Mouse (Mus musculus): ENCODE results near the gene Kif26b.
A peak's percentile ranks its signal among the peaks of the same experiment; 100 is the strongest.

Gene Kif26b

DNA sequence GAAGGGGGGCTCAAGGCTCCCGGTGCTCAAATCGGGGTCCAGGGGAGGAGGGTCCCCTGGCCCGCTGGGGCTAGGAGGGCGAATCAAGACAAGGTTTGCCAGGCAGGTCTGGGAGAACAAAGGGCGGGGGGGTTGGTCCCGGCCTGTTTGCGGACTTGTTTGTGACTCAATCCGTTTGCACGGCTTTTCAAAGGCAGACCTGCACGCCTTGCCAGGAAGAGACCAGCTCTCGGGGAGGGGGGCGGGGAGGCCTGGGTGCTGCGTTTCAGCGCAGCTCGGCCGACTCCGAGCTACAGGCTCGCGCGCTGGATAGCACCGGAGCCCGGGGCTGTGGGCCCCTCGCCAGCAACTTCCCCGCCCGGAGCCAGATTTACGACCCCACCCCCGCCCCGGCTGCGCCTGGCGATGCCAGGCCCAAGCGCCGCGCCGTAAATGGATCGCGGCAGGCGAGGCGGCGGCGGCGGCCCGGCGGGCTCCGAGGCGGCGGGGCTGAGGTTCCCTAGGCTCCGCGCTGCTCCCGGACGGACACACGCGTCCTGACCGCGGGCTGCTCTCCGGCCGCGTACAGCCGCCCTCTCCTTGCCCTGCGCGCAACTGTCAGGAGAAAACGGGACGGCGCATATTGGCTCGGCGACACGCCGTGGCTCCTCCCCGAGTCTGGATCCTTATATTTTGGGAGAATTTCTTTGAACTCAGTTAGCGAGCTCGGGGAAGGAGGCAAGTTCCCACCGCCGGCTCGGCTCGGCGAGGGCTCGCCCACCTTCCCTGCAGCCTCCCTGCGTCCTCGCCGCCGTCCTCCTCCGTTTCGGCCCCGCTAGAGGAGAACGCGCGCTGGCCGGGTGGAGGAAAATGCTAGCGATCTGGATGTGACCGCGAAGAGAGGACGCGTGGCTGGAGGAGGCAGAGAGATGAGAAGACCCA lies at the start of gene Kif26b:
Gene Kif26b (plus strand): TSS at position 695 of the 921 bp plus-strand sequence.
- peak; percentile 76 for DNase-seq (ENCODE audit: extremely low spot score)

DNA sequence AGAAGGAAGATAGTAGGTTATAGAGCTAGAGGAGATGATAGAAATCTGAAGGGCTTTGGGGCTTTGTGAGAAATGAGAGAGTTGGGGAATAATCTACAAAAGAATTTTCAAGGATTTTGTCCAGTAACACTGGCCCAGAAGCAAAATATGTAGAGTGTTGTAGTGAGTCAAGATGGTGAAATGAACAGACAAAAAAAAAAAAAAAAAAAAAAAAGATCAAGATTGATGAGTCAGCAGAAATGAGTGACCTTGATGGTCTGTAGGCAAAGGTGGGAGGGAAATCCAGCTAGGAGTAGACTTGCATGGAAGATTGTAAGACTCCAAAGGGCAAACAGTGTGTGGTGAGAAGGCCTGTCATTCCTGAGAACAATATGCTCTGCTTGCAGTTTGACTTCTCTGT lies 45.1 kb upstream of the Kif26b start:
- no peak for DNase-seq (ENCODE audit: extremely low spot score)

DNA sequence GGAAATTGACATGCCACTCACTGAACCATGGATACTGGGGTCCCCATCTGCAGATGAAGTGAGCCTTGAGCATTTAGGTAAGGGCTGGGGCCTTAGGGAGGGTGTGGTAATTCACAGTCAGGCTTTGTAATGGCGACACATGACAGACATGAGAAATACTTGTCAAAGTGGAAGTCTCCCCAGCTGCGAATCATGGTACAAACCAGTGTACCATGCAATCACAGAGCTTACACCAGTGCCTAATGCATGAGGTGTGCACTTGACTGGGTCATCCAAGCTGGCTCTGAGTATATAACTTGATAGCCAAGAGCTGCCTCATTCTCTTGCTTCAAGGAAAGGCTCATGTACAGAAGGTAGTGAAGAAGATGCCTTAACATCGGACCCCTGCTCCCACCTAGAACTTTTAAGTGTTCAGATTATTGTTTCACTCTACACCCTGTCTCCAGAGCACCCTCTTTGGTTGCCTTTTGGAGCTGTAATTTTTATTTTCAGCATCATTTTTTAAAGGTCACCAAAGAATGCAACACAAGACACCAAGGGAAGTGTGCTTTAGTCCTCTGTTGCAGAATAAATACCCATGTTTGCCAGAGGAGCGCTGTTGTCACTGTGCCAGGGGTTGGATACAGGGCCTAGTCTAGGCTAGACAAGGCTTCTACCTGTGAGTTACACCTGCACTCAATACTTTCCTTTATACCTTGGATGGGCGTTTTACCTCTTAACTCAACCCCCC lies 43.6 kb upstream of the Kif26b start:
- DNase-seq (ENCODE audit: extremely low spot score): no peak

DNA sequence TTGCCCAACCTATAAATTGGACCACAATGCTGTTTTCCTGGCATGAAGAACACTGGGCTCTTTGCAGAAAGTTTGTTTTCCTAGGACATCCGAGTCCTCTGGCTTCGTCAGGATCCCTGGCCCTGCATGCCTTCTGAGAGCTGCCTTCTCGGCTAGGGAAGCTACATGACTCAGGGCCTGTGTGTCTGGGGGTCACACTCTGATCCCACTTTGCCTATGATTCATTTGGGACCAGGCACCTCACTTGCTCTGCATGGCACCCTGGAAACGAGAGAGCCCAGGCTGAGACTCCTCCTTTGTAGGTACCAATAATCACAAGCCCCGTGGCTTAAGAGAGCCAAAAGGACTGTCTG lies 43.1 kb upstream of the Kif26b start:
- DNase-seq (ENCODE audit: extremely low spot score): no peak

DNA sequence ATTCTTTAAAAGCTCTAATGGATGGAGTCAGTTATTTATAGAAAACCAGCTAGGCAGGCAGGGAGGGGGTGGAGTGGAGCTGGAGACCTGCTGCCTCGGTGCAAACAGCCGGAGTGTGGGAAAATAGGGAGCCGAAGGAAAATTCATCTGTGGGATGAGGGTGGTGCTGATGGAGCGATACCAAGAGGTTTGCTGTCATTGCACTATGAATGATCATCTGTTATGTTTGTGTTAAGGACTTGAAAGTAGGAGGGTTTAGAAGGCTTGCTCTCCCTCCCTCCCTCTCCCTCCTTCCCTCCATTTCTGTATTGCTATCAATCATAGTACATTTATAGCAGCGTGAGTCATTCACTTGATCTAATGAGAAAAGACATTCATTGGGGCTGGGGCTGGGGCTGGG lies 42.1 kb upstream of the Kif26b start:
- DNase-seq (ENCODE audit: extremely low spot score): no peak

DNA sequence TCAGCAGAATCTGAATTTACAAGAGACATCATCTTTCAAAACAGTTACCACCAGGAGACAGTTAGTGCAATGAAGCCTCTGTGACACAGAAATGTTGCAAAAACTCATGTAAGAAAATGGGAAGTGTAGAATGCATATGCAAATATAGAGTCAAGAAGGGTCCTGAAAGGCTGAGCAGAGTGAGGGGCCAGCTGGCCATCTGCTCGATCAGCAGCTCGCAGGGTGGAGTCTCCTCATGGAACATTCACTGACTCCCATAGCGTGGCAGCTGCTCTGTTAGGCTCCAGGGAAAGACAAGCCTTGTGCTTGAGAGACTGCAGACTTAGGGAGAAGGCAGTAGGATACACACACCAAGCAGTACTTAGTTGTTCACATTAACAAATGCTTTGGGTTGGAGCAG lies 39.8 kb upstream of the Kif26b start:
- DNase-seq (ENCODE audit: extremely low spot score): no peak

DNA sequence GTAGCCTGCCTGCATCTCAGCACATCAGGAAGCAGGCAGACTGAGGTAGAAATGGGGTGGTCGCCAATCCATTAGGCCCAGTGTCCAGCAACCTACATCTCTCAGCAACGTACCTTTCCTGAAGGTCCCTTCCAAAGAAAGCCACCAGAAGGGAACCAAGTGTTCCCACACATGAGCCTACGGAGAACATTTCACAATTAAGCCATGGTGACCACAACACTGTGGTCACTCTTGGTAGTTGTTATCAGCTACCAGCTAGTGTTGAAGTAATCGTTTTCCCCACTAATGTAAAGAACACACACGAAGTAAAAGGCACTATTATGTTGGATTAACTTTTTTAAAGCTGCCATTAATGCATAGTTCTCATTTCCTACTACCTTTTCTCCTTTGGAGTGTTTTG lies 37.2 kb upstream of the Kif26b start:
- no peak for DNase-seq (ENCODE audit: extremely low spot score)

DNA sequence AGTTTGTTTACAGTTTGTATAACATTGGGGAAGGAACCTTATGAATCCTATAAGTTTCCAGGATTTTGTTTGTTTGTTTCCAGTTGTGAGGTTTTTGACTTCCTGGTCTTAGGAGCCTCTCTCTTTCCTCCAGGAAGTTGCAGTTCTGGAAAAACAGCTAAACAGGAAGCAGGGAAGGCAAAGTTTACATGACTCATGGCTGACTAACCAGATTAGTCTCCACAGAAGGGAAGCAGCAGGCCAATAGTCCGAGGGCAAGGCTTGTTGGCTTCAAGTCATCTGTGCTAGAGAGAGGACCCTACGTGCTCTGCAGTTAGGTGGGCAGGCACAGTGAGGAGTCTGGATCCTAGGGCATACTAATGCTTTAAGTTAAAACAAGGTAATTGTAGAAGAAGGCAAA lies 36.4 kb upstream of the Kif26b start:
- no peak for DNase-seq (ENCODE audit: extremely low spot score)

DNA sequence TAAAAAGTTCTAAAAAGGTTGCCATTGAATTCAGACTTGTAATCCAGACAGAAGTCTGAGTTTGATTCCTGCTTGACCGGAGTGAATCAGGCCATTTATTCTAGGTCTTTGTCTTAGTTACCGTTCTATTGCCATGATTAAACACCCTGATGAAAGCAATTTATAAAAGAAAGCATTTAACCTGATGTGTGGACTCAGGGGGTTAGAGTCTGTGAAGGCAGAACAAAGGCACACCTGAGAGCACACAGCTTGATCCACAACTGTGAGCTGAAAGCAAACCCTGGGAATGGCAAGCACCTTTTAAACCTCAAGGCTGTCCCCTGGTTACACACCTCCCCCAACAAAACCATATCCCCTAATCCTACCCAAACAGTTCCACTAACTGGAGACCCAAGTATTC lies 32.7 kb upstream of the Kif26b start:
- DNase-seq (ENCODE audit: extremely low spot score): no peak

DNA sequence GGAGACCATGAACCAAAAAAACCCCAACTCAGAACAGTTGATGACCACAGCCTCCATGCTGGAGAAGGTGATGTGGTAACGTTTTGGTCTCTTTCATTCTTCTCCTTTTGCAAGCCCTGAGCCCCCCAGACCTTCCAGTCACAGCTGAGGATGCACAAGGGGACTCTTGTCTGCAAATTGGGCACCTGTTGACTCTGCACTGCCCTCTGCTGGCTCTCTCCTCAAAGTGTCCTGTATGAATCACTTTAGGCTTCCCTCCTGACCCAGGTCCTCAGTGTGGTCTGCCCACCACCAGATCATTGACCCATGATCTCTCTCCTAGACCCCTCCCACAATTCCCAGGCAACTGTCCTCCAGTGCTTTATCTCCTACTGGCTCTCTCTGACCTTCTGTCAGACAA lies 32.1 kb upstream of the Kif26b start:
- DNase-seq (ENCODE audit: extremely low spot score): no peak

DNA sequence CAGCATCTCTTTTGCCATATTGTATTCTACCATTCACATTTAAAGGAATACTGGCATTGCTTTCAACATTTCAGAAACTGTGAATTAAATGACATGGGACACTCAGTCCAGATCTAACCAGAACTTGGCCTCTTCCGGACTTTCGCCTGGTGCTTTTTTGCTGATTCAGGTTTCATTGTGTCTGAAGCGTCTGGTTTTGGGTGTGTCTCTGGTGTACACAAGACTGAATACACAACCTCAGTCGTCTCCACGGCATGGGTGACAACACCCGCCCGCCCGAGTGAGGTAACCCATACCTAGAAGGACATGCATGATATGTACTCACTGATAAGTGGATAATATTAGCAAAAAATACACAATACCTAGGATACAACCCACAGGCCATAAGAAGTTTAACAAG lies 22.0 kb upstream of the Kif26b start:
- no peak for DNase-seq (ENCODE audit: extremely low spot score)

DNA sequence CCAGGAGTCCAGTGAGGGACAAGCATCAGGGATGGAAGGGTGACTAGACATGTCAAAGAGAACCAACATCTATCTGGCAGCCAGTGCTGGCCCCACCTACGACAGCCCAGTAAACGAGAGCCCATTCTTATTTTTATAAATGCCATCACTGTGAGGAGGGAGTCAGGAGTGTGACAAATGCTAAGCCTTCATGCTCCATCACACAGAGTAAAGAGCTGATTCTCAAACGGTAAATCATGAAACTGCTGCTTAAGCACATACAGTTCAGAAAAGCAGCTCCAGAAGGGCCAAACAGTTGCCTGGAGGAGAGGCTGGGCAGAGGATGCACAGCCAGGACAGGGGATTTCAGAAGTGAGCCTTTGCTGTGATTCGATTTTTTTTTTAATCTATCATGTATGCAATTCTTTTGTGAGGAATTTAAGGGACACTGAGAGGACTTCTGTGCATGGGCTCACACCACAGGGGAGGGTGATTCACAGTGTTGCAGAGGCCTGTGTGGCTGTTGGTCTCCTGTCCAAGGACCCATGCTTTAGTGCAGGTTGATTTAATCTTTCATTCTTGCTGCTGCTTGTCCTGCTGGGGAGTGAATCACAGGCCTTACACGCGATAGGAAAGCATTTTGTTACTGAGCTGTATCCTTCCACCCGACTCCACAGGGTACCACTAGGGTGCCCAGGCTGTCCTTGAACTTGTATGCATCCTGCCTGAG lies 16.4 kb upstream of the Kif26b start:
- DNase-seq (ENCODE audit: extremely low spot score): no peak

DNA sequence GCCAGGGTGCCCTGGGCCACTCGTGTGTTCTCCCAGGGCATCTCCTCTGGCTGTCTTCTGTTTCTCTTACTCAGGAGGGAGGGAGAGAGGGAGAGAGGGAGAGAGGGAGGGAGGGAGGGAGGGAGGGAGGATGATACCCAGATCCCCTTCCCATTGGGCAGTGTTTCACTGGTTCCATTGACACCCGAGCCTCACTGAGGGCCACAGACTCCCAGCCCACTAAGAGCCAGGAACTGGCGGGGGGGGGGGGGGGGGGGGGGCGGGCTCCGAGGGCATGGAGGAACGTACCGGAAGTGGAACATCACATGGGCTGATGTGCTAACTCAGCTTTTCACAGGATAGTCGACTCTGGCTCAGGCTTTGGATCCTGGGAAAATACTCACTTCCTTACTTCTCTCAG lies 15.0 kb upstream of the Kif26b start:
- no peak for DNase-seq (ENCODE audit: extremely low spot score)

DNA sequence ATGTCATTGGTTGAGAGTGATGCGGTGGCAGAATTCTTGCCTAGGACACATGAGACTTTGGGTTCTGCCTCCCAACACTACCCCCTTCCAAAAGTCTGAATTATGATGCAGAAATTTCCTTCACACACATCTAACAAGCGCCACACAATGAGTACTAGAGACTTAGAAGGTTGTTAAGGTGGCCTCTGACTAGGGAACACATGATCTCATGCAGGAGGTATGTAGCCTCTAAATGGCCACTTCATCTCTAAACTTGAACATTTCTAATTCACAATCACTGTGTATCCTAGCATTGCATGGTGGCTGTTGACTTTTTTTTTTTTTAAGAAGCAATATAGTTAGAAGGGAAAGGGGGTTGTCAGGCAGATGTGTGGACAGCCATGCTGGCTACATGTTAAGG lies 13.1 kb upstream of the Kif26b start:
- DNase-seq (ENCODE audit: extremely low spot score): no peak

DNA sequence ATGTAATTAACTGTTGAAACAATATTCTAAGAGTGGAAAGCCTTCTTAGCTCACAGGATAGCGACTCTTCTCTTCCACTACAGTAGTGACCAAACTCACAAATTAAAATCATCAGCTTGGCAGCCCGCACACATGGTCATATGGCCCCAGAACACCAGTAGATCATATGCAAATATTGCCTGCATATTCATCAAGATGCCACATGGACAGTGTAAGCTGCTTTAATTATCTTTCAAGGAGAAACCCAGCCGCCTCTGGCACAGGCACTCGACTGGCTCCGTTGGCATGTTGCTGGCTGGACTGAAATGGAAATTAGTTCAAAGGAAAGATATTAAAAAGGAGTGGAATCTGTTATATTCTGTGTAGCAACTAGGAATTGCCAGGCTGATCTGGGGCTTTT lies 6.5 kb upstream of the Kif26b start:
- DNase-seq (ENCODE audit: extremely low spot score): no peak

DNA sequence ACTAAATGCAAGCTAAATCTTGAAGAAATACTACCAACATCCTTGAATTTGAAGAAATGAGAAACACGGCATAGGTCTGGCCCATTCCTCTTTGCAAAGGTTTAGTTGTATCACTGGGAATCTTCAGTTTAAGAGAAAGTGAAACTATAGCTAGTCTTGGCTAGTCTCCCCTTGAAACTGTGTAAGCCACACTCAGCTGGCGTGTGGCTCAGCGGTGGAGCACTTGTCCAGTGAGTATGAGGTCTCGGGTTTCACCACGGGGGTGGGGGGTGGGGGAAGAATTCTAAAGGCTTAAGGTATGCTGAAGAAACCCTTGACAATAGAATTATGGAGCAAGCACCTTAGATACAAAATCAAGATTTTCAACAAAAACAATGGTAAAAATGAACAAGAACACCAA lies 5.8 kb upstream of the Kif26b start:
- no peak for DNase-seq (ENCODE audit: extremely low spot score)

DNA sequence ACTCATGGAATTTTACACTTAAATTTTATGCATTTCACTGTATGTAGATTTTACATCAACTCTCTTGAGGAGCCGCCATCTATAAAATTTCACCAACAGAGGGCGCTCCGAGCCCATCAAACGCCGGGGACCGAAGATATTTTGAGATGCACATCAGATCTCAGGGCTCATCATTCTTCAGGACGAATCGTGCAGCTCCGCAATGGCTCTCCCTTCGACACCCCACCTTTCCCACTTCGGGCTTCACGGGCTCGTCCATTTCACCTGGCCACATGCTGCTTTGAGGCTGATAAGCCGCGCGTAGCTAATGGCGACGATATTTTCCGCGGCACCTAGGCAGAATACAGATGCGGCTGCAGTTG lies 1.8 kb upstream of the Kif26b start:
- peak; percentile 88 for DNase-seq (ENCODE audit: extremely low spot score)

DNA sequence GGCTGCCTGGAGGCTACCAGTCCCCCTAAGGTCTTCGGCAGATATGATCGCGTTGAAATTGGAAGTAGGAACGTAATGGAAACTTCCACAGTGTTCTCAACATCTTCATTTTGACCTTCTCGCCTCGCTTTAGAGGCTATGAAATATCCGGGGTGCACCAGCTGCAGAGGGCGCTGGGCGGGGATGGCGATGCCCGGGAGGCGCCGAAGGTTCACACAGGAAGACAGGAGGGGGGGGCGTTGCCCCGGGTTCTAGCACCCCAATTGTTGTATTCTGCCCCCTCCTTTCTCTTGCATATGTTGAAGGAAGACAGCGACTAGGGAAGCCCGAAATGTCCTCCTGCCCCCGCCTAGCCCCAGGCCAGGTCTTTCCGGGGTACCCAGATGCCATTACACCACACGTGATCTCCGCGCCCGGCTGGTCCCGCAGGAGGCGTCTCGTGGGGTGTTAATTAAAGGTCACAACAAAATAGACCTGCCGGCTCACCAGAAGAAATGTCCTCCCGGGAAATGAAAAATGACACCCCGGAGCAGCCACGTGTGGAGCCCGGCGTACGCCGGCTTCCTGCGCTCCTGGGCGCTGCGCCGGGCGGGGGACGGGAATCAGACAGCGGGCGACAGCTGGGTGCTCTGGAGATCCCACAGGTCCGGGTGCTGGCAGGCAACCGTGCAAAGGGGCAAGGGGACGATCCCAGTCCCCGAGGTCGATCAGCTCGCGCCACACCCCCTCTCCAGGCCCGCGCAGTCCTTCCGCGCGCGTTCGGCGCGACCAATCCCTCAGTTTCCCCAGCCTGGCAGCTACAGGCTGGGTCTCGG lies 1.2 kb upstream of the Kif26b start:
- DNase-seq (ENCODE audit: extremely low spot score): peak; percentile 57

DNA sequence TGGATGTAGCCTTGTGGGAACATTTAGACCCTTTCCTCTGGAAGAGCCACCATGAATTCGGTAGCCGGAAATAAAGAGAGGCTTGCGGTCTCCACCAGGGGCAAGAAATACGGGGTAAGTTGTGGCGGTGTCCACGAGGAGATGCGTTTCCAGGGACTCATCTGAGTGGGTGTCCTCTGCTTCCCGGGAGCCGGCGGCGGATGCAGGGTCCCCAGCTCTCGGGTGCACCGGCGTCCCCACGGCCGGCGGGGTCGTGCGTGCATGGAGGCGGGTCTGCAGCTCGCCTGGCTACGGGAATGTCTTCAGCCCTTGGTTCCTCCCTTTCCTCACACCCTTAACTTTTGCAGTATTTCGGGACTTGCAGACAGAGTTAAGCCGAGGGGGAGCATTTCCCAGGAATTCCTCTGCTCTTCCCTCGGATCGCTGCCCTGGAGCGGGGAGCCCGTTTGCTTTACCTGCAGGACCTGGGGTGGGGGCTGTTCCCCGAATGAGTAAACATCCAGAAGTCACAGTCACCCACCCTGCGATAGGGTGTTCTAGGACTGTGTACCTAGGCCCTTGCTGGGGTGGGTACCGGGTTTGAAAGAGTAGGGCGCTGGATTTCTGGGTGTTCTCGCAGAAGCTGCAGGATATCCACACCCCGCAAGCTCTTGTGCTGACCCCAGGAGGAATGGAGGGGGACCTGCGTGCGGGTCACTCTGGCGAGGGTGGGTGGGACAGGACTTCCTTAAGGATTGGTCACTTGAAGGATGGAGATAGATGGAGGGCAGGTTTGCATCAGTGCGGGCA lies 781 bp downstream of the Kif26b start:
- peak; percentile 66 for DNase-seq (ENCODE audit: extremely low spot score)

DNA sequence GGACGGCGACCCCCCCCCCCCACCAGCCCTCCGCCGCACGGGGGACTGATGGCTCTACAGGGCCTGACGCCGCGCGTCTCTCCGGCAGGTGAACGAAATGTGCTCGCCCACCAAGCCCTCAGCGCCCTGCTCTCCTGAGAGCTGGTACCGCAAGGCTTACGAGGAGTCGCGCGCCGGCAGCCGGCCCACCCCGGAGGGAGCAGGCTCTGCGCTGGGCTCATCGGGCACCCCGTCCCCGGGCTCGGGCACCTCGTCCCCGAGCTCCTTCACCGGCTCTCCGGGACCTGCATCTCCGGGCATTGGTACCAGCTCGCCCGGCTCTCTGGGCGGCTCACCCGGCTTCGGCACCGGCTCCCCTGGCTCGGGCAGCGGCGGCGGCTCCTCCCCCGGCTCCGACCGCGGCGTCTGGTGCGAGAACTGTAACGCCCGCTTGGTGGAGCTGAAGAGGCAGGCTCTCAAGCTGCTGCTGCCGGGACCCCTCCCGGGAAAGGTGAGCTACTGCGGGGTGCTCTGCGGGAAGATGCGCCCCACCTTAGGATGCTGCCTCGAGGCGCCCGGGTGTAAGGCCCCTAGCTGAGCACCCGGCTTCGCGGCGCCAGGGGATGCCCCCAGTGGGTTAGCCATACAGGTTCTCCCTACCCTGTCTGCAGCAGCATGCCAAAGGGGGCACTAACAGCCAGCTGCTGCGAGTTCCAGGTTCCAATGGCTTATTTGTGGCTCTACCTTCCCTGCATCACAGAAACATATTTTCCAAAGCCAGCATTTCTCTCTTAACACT lies 1.6 kb downstream of the Kif26b start:
- DNase-seq (ENCODE audit: extremely low spot score): peak; percentile 89
